12 mouse cellular contexts compared by ENCODE assay signal in the genomic region with DNA sequence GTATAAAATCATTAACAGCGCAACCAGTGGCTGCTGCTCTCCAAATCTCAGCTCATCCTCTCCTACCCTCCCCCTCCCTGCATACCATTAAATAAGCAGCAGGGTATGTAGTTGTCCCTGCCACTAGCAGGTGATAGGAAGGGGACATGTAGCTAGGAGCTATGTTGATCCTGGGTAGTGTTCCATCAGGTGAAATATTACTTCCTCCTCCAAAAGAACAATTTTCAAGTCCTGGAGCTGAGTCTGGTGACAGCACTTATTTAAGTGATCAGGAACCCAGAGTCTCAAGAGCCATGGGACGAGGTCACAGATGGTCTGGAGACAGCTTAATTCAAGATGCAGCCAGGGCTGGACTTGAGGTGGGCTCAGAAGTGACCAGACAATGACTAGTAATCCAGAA. TPM values are rescaled to one million over a fixed set of nuclear protein-coding genes. Genes with fewer than 3 reads are reported as not detected.
DNase-seq lines count a peak whose midpoint lies in the region; ATAC-seq lines count a peak whose summit lies in the region.
"Had no signal": no experiment of that assay in that cellular context is flagged by ENCODE, and none has a peak within 500 bp of the region (broad histone marks: within the 10 kb centered on the region; RNA-seq: fewer than 3 reads in every experiment).

No protein-coding gene starts in this region.

- H3K9ac ChIP-seq in midbrain, embryonic 13.5 days (replicated peaks), result no peak overlapping the region
- H3K9ac ChIP-seq: limb, embryonic 13.5 days had no signal

- no peaks in the 10 kb centered on the region for H3K9me3 ChIP-seq in midbrain, embryonic 13.5 days
- H3K9me3 ChIP-seq: limb, embryonic 13.5 days had no signal

- H3K4me1 ChIP-seq in midbrain, embryonic 13.5 days (replicated peaks), result no peaks in the 10 kb centered on the region
- H3K4me1 ChIP-seq: limb, embryonic 13.5 days had no signal

- H3K36me3 ChIP-seq in midbrain, embryonic 13.5 days, result peaks cover 84% of the 10 kb centered on the region

- H3K27ac ChIP-seq in midbrain, embryonic 13.5 days, result no peak overlapping the region
- H3K27ac ChIP-seq: limb, embryonic 13.5 days had no signal

- no peak overlapping the region for H3K4me2 ChIP-seq in midbrain, embryonic 13.5 days (replicated peaks)
- H3K4me2 ChIP-seq: limb, embryonic 13.5 days had no signal

- no peak for ATAC-seq in erythroblast, adult 5-6 weeks (replicated peaks; ENCODE audit: low FRiP score, poor library complexity, severe bottlenecking)
- ATAC-seq in midbrain, embryonic 13.5 days, result no peak
- ATAC-seq: Patski had no signal

- DNase-seq in adrenal gland, adult 2 months, result peak; percentile 100
- DNase-seq in cerebellum, adult 9-10 months, result peak; percentile 100
- peak; percentile 100 for DNase-seq in heart, postnatal 25 days (ENCODE audit: low spot score)
- peak; percentile 100 for DNase-seq in left cerebral cortex, adult 8-10 months (ENCODE audit: low spot score in 2 of 2)
- peak; percentile 100 for DNase-seq in right cerebral cortex, postnatal 36 days (ENCODE audit: low spot score in 2 of 2)
- DNase-seq in retina, postnatal 1 day, result no peak

- intact Hi-C loops in heart, postnatal 25 days (cut with DNase I), result no loop called here

- 91% methylated on average over 2 of the region's 2 CpGs for WGBS in midbrain, embryonic 13.5 days

- H3K4me3 ChIP-seq in midbrain, embryonic 13.5 days (replicated peaks), result no peak overlapping the region
- H3K4me3 ChIP-seq: limb, embryonic 13.5 days had no signal

- no peaks in the 10 kb centered on the region for H3K27me3 ChIP-seq in midbrain, embryonic 13.5 days
- H3K27me3 ChIP-seq: limb, embryonic 13.5 days; Patski had no signal

RNA-seq across cellular contexts. Expression of a gene that starts 10.2 kb away (rescaled TPM):
- 100 to 1,000 TPM; 202 to 243 TPM for total RNA-seq in adrenal gland, adult 2 months (2021)
- 685 and 754 TPM in 2 replicates for polyA plus RNA-seq in adrenal gland, adult 2 months (2012; rRNA removed)
- total RNA-seq in heart, postnatal 25 days (2021), result 100 to 1,000 TPM; 227 to 229 TPM
- 100 to 1,000 TPM; 113 to 131 (median 118) TPM for total RNA-seq in left cerebral cortex, adult 8-10 months (2022)
- 10.4 and 15.3 TPM in 2 replicates for total RNA-seq in erythroblast, adult 5-6 weeks (2015; ENCODE audit: low replicate concordance)
- total RNA-seq in erythroblast, adult 5-6 weeks (2017; ENCODE audit: low replicate concordance), result 5.6 and 9.1 TPM in 2 replicates
- polyA plus RNA-seq in midbrain, embryonic 13.5 days (2015; fragmentation: Nextera tagmentation; extraction: Ambion mirVana), result 167 and 177 TPM in 2 replicates

RNA-seq across cellular contexts. Expression of a gene that starts 18.3 kb away (rescaled TPM):
- 1,000 to 10,000 TPM; 1,060 to 1,239 TPM for total RNA-seq in adrenal gland, adult 2 months (2021)
- polyA plus RNA-seq in adrenal gland, adult 2 months (2012; rRNA removed), result 708 and 828 TPM in 2 replicates
- 10 to 100 TPM; 54.1 to 67.6 TPM for total RNA-seq in heart, postnatal 25 days (2021)
- total RNA-seq in left cerebral cortex, adult 8-10 months (2022), result 10 to 100 TPM; 72.7 to 86.4 (median 80.4) TPM
- total RNA-seq in erythroblast, adult 5-6 weeks (2015; ENCODE audit: low replicate concordance), result 0.19 and 0.63 TPM in 2 replicates
- 2.1 and 3.6 TPM in 2 replicates for total RNA-seq in erythroblast, adult 5-6 weeks (2017; ENCODE audit: low replicate concordance)
- polyA plus RNA-seq in midbrain, embryonic 13.5 days (2015; fragmentation: Nextera tagmentation; extraction: Ambion mirVana), result 1.3 and 1.6 TPM in 2 replicates

RNA-seq across cellular contexts. Expression of a gene that starts 30.3 kb away (rescaled TPM):
- 10 to 100 TPM; 22.1 to 33.4 TPM for total RNA-seq in adrenal gland, adult 2 months (2021)
- 111 and 156 TPM in 2 replicates for polyA plus RNA-seq in adrenal gland, adult 2 months (2012; rRNA removed)
- total RNA-seq in heart, postnatal 25 days (2021), result 1 to 10 TPM; 2.8 to 4.2 TPM
- 1 to 10 TPM; 3.4 to 9.2 (median 4.9) TPM for total RNA-seq in left cerebral cortex, adult 8-10 months (2022)
- not detected in 2 replicates for total RNA-seq in erythroblast, adult 5-6 weeks (2015; ENCODE audit: low replicate concordance)
- not detected in 2 replicates for total RNA-seq in erythroblast, adult 5-6 weeks (2017; ENCODE audit: low replicate concordance)
- not detected in 2 replicates for polyA plus RNA-seq in midbrain, embryonic 13.5 days (2015; fragmentation: Nextera tagmentation; extraction: Ambion mirVana)
- polyA plus RNA-seq: embryonic facial prominence, embryonic 14.5 days; limb, embryonic 13.5 days; neural tube, embryonic 14.5 days; Patski had no signal

RNA-seq across cellular contexts. Expression of a gene that starts 33.7 kb away (rescaled TPM):
- total RNA-seq in adrenal gland, adult 2 months (2021), result 10 to 100 TPM; 37.6 to 53.6 TPM
- 74.6 and 76.9 TPM in 2 replicates for polyA plus RNA-seq in adrenal gland, adult 2 months (2012; rRNA removed)
- total RNA-seq in heart, postnatal 25 days (2021), result 10 to 100 TPM; 23.5 to 25.3 TPM
- 100 to 1,000 TPM; 152 to 159 (median 156) TPM for total RNA-seq in left cerebral cortex, adult 8-10 months (2022)
- total RNA-seq in erythroblast, adult 5-6 weeks (2015; ENCODE audit: low replicate concordance), result 4.8 and 13.3 TPM in 2 replicates
- total RNA-seq in erythroblast, adult 5-6 weeks (2017; ENCODE audit: low replicate concordance), result 3.9 and 14.8 TPM in 2 replicates
- polyA plus RNA-seq in midbrain, embryonic 13.5 days (2015; fragmentation: Nextera tagmentation; extraction: Ambion mirVana), result 137 and 145 TPM in 2 replicates

RNA-seq across cellular contexts. Expression of a gene that starts 37.1 kb away (rescaled TPM):
- 10 to 100 TPM; 46.4 to 54.6 TPM for total RNA-seq in adrenal gland, adult 2 months (2021)
- polyA plus RNA-seq in adrenal gland, adult 2 months (2012; rRNA removed), result 26.1 and 32.6 TPM in 2 replicates
- total RNA-seq in heart, postnatal 25 days (2021), result 10 to 100 TPM; 18.2 to 18.5 TPM
- total RNA-seq in left cerebral cortex, adult 8-10 months (2022), result 10 to 100 TPM; 31.1 to 37.2 (median 33.9) TPM
- 9.2 and 11.3 TPM in 2 replicates for total RNA-seq in erythroblast, adult 5-6 weeks (2015; ENCODE audit: low replicate concordance)
- total RNA-seq in erythroblast, adult 5-6 weeks (2017; ENCODE audit: low replicate concordance), result 1.4 and 5.9 TPM in 2 replicates
- 58.4 and 61.1 TPM in 2 replicates for polyA plus RNA-seq in midbrain, embryonic 13.5 days (2015; fragmentation: Nextera tagmentation; extraction: Ambion mirVana)

Comparison
In these comparisons a context has a peak if more than half of its experiments do, and no peak if none do; other contexts are left out.
1. RNA of a gene that starts 10.2 kb away (total RNA-seq): 202 to 243 TPM in adrenal gland, adult 2 months, 227 to 229 TPM in heart, postnatal 25 days and 113 to 131 TPM in left cerebral cortex, adult 8-10 months; 5.6 to 15.3 TPM in erythroblast, adult 5-6 weeks; every median in the first group is over 4 times any median in the second.
2. RNA of a gene that starts 18.3 kb away (total RNA-seq): 1,060 to 1,239 TPM in adrenal gland, adult 2 months; 72.7 to 86.4 TPM in left cerebral cortex, adult 8-10 months, 54.1 to 67.6 TPM in heart, postnatal 25 days and 0.19 to 3.6 TPM in erythroblast, adult 5-6 weeks; every median in the first group is over 10 times any median in the second.